Mouse (Mus musculus): ENCODE data around the gene Ppp6r1.
"Not testable (repeated sequence)": the region's sequence is repeated elsewhere in the genome, so short reads cannot be mapped to it uniquely, and the experiment has no call there.

Ppp6r1 gene

DNA sequence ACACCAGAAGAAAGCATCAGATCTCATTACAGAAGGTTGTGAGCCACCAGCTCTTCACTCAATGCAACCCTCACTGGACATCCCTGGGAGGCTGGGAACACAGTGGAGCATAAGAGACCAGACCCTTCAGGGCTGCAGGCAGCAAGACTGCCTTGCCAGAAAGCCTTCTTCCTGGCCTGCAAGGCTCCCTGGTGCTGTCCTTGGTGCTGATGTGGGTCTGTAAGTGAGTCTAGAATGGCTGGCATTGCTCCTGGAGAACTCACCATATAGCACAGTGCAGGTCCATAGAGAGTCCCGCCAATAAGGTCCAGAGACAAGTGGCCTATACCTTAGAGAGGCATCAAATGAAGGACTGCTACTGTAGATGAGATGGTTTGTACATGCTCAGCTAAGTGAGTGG lies 38.8 kb downstream of the Ppp6r1 start:
- peak; percentile 73 for DNase-seq (ENCODE audit: low read depth, low spot score)

DNA sequence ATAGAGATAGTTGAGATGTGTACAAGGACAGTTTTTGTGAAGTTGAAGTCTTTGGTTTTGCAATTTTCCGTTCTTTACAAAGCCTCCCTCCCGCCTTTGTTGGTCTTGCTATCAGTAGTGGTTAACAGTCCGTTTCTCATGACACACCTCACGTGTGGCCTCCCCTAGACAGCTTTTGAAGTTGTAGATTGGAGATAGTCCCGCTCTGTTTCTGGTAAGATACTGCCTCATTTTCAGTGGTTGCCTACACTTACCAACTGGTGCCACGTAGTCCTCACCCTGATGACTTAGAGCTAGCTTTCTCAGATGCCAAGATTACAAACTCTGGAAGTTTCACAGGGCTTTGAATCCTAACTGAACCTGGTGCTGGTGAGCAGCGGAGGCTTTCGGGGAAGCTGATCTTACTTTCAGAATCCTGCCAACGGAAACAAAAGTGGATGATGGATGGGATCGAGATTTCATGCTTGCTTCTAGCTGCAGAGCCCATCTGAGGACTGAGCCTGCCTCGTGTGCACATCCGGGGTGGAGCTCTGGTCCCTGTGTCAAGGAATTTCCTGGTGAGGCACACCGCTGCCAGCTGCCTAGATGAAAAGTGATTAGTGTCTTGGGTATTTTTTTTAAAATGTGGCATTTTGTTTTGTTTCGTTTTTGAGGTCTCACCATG lies 44.9 kb downstream of the Ppp6r1 start:
- no peak for DNase-seq (ENCODE audit: low read depth, low spot score)

DNA sequence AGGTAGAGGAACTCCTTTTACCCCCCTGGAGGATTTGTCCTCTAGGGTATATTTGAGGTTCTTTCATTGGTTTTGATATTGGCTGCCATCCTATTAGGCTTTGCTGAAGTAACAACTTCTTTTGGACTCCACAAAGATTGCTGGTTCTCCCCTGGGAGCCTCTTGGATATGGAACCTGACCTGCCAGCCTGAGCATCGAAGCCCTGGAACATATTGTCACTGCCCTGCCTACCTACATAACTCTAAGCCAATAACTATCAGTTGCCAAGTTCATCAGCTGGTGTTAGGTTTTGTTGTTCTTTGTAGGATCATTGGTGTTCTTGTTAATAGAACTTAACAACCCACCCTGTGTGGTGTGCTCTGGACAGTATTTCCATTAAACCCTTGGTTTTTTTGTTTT lies 45.9 kb downstream of the Ppp6r1 start:
- no peak for DNase-seq (ENCODE audit: low read depth, low spot score)

DNA sequence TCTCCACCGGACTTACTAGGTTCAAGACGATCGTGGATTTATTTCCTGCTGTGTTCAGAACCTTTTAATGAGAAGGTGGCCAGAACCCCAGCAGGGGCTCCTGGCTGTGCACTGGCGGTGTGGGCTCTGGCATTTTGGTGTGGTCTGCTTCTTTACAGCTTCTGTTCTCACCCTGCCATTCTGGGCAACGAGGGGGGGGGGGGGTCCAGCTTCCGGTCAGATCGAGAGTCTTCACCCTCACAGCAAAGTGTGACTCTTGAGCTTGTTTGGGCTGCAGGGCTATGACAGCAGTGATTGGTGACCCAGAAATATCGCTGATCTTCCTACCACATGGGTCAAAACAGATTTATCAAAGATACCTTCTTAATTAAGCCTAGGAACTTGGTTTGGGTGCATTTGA lies 46.4 kb downstream of the Ppp6r1 start:
- DNase-seq (ENCODE audit: low read depth, low spot score), result no peak

DNA sequence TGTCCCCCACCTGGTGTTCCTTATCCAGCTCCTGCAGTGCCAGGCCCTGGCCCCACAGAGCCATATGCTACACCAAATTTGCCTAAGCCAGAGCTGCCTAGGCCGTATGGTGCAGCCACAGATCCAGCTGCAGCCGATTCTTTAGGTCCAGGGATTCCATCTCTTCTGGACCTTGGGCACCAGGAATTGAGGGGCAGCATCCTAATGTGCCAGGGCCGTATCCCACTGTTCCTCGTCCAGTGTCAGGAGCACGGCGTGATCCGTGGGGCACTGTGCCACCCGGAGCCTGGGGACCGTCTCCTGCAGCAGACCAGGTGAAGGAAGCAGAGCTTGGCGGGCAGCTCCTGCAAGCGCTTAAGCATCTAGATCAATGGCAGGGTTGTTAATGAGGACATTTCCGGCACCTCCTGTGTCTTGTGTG lies 46.9 kb downstream of the Ppp6r1 start:
- DNase-seq (ENCODE audit: low read depth, low spot score), result no peak

DNA sequence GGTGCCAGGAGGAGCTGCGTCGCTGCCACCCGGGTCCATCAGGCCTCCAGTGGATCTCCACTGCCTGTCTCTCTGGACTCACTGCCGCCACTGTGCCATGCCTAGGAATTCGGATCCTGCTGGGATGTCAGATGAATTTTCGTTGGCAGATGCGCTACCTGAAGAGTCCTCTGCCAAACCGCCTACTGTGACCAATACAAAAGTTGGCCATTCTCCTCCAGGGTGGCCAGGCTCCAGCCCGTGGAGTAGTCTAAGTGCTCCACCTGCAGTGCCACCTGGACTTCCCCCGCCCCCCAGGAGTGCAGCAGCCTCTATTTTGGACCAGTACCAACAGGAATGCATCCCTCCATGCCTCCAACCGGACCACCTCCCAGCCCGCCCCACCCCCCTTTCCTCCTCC lies 47.3 kb downstream of the Ppp6r1 start:
- DNase-seq (ENCODE audit: low read depth, low spot score), result no peak

DNA sequence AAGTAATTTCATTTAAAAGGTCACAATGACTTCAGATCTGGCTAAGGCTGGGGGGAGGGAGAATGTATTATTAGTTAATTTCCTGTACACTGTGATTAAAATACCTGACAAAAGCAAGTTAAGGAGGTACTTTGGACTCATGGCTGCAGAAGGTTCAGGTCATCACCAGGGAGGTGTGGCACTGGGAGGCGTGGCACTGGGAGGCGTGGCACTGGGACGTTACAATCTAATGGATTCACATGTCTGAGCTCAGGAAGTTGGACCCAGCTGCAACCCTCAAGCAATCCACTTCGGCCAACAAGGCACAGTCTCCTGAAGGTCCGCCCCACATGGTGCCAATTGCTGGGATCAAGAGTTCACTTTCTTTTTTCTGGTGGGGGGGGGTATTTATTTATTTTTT lies 50.8 kb downstream of the Ppp6r1 start:
- no peak for DNase-seq (ENCODE audit: low read depth, low spot score)

DNA sequence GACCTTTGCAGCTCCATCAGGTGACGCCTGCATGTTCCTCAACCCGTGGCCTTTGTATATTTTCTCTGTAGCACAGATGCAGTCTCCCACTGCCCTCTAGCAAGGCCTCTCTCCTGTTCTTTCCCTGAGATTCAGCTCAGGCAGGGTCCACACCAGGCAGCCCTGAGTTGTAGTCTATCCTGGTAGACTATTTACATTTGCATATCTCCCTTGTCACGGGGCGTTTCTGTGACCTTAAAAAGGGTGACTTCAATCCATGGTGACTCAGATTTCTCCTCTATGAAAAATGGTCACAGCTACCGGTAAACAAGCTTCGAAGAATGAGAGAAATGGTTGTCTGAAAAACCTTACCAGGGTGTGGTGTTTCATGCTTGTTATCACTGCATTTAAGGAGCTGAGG lies 54.9 kb downstream of the Ppp6r1 start, which contains the start of gene Ptprh:
Gene Ptprh, minus strand, starts transcription at position 169 of the 400 bp plus-strand sequence.
- DNase-seq (ENCODE audit: low read depth, low spot score), result no peak

DNA sequence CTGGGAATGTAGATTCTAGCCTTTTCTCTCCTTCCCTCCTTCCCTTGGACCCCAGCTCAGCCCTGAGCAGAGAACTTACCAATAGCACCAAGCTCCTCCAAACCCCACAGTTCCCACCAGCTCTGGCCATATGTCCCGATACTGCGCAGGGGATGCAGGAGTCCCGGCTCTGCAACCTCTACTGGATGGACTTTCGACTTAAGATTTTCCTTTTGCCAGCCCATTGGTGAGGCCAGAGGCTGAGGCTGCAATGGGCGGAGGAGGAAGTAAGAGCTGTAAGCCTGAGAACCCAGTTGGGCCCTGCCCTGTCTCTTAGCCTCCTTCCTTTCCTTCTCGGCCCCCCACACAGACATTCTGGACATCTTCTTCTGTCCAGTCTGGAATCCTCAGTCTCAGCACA lies 55.9 kb downstream of the Ppp6r1 start:
- DNase-seq (ENCODE audit: low read depth, low spot score), result no peak

DNA sequence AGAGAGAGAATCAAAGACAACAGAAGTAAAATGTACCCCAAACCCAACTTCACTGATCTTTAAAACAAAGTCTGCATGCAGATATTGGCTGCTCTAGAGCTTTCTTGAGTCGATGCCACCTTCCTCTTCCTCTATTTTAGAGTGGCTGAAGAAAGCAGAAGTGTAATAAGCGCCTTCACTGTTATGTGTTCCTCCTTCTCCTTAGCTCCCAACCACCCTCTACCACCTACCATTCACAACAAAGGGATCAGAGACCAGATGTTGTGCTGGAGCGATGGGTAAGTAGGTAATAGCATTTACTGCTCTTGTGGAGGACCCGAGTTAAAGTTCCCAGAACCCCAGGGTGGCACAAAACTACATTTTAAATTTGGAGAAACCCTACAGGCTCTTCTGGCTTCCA lies 61.8 kb downstream of the Ppp6r1 start:
- not testable (repeated sequence) for DNase-seq (ENCODE audit: low read depth, low spot score)
